Mouse (Mus musculus): ENCODE measurements around the gene March9. TPM values are rescaled to one million over a fixed set of nuclear protein-coding genes. Genes with fewer than 3 reads are reported as not detected.

March9 gene
- total and polyA plus RNA-seq, 2 experiments from 2014 or later: 0.14 to 0.65 TPM

GRCm38 (mm10) chr10:127091507-127092396, 31.8 kb upstream of the March9 start:
- no peak for DNase-seq (ENCODE audit: low spot score)
- H3K27me3 ChIP-seq (ENCODE audit: control insufficient read depth, insufficient read depth, low read length): peaks cover 56% of the 10 kb centered on the region
- 0 out of 2 replicates have a peak, but pooled peaks have one; percentile 24 for ATAC-seq (ENCODE audit: insufficient read depth, low read depth)

GRCm38 (mm10) chr10:127090560-127091411, 30.8 kb upstream of the March9 start:
- peak overlapping the region; percentile 43 for H3K4me2 ChIP-seq (ENCODE audit: low read depth, low read length)
- DNase-seq (ENCODE audit: low spot score): peak; percentile 32
- 12% methylated on average over 57 of the region's 57 CpGs for WGBS
- no peak overlapping the region for H3K27ac ChIP-seq (ENCODE audit: low read depth)
- TF ChIP-seq EP300 (IDR thresholded peaks at IDR 0.05; ENCODE audit: low read depth) (no peak), CTCF (IDR thresholded peaks at IDR 0.05; ENCODE audit: low read depth) (no peak)
- H3K4me3 ChIP-seq (ENCODE audit: low read depth, low read length): peak overlapping the region; percentile 28; the same call in 1 of the 2 replicates
- H3K36me3 ChIP-seq (replicated peaks; ENCODE audit: control insufficient read depth, insufficient read depth, low read length): peaks cover under 1% of the 10 kb centered on the region; the same call in 1 of the 2 replicates
- no peak overlapping the region for H3K9ac ChIP-seq (replicated peaks; ENCODE audit: low read depth, low read length)
- H3K27me3 ChIP-seq (ENCODE audit: control insufficient read depth, insufficient read depth, low read length): peaks cover 56% of the 10 kb centered on the region
- ATAC-seq (ENCODE audit: insufficient read depth, low read depth): peak; percentile 54
- no peaks in the 10 kb centered on the region for H3K9me3 ChIP-seq (replicated peaks; ENCODE audit: control insufficient read depth, low read length)
- peaks cover 8% of the 10 kb centered on the region for H3K4me1 ChIP-seq (ENCODE audit: control insufficient read depth, insufficient read depth)

More at GRCm38 (mm10) chr10:127091507-127092396, 31.8 kb upstream of the March9 start:
- peaks cover 8% of the 10 kb centered on the region for H3K4me1 ChIP-seq (ENCODE audit: control insufficient read depth, insufficient read depth)
- H3K9ac ChIP-seq (replicated peaks; ENCODE audit: low read depth, low read length): no peak overlapping the region
- no peaks in the 10 kb centered on the region for H3K9me3 ChIP-seq (replicated peaks; ENCODE audit: control insufficient read depth, low read length)
- WGBS: 13% methylated on average over 49 of the region's 51 CpGs
- TF ChIP-seq CTCF (IDR thresholded peaks at IDR 0.05; ENCODE audit: low read depth): no peak
- no peak overlapping the region for H3K27ac ChIP-seq (ENCODE audit: low read depth)
- H3K4me2 ChIP-seq (ENCODE audit: low read depth, low read length): peak overlapping the region; percentile 43
- H3K36me3 ChIP-seq (replicated peaks; ENCODE audit: control insufficient read depth, insufficient read depth, low read length): peaks cover 9% of the 10 kb centered on the region; the same call in 1 of the 2 replicates
- peak overlapping the region; percentile 28 for H3K4me3 ChIP-seq (ENCODE audit: low read depth, low read length)

- 68% methylated on average over 6 of the region's 6 CpGs for WGBS
- no peak overlapping the region for H3K4me3 ChIP-seq (ENCODE audit: low read depth, low read length)
- H3K9ac ChIP-seq (replicated peaks; ENCODE audit: low read depth, low read length): no peak overlapping the region
- H3K4me1 ChIP-seq (ENCODE audit: control insufficient read depth, insufficient read depth): no peaks in the 10 kb centered on the region
- DNase-seq (ENCODE audit: low spot score) (no peak), ATAC-seq (ENCODE audit: insufficient read depth, low read depth) (no peak)
- no peaks in the 10 kb centered on the region for H3K9me3 ChIP-seq (replicated peaks; ENCODE audit: control insufficient read depth, low read length)
- H3K27ac ChIP-seq (ENCODE audit: low read depth): no peak overlapping the region
- TF ChIP-seq CTCF (IDR thresholded peaks at IDR 0.05; ENCODE audit: low read depth) (no peak), EP300 (IDR thresholded peaks at IDR 0.05; ENCODE audit: low read depth) (no peak)
- H3K27me3 ChIP-seq (ENCODE audit: control insufficient read depth, insufficient read depth, low read length): peaks cover 70% of the 10 kb centered on the region
- H3K36me3 ChIP-seq (replicated peaks; ENCODE audit: control insufficient read depth, insufficient read depth, low read length): no peaks in the 10 kb centered on the region
- H3K4me2 ChIP-seq (ENCODE audit: low read depth, low read length): no peak overlapping the region
Observed at GRCm38 (mm10) chr10:127085633-127086032, 25.6 kb upstream of the March9 start.

- Histone ChIP-seq H3K4me1 (ENCODE audit: control insufficient read depth, insufficient read depth) (no peaks in the 10 kb centered on the region), H3K9me3 (replicated peaks; ENCODE audit: control insufficient read depth, low read length) (no peaks in the 10 kb centered on the region), H3K4me2 (ENCODE audit: low read depth, low read length) (no peak overlapping the region), H3K27ac (ENCODE audit: low read depth) (no peak overlapping the region), H3K9ac (replicated peaks; ENCODE audit: low read depth, low read length) (no peak overlapping the region), H3K36me3 (replicated peaks; ENCODE audit: control insufficient read depth, insufficient read depth, low read length) (no peaks in the 10 kb centered on the region), H3K27me3 (ENCODE audit: control insufficient read depth, insufficient read depth, low read length) (peaks cover 70% of the 10 kb centered on the region), H3K4me3 (ENCODE audit: low read depth, low read length) (no peak overlapping the region)
- no peak for DNase-seq (ENCODE audit: low spot score)
- TF ChIP-seq CTCF (IDR thresholded peaks at IDR 0.05; ENCODE audit: low read depth) (no peak), EP300 (IDR thresholded peaks at IDR 0.05; ENCODE audit: low read depth) (no peak)
- 70% methylated on average over 9 of the region's 9 CpGs for WGBS
- no peak for ATAC-seq (ENCODE audit: insufficient read depth, low read depth)
Observed at GRCm38 (mm10) chr10:127085052-127085451, 25.1 kb upstream of the March9 start.

- H3K36me3 ChIP-seq (replicated peaks; ENCODE audit: control insufficient read depth, insufficient read depth, low read length): no peaks in the 10 kb centered on the region
- DNase-seq (ENCODE audit: low spot score) (no peak), ATAC-seq (ENCODE audit: insufficient read depth, low read depth) (no peak)
- no peak overlapping the region for H3K4me2 ChIP-seq (ENCODE audit: low read depth, low read length)
- H3K9me3 ChIP-seq (replicated peaks; ENCODE audit: control insufficient read depth, low read length): no peaks in the 10 kb centered on the region
- no peaks in the 10 kb centered on the region for H3K4me1 ChIP-seq (ENCODE audit: control insufficient read depth, insufficient read depth)
- H3K4me3 ChIP-seq (ENCODE audit: low read depth, low read length): no peak overlapping the region
- 35% methylated on average over 5 of the region's 5 CpGs for WGBS
- H3K27me3 ChIP-seq (ENCODE audit: control insufficient read depth, insufficient read depth, low read length): peaks cover 70% of the 10 kb centered on the region
- H3K9ac ChIP-seq (replicated peaks; ENCODE audit: low read depth, low read length): no peak overlapping the region
- H3K27ac ChIP-seq (ENCODE audit: low read depth): no peak overlapping the region
- no peak for TF ChIP-seq EP300 (IDR thresholded peaks at IDR 0.05; ENCODE audit: low read depth)
- TF ChIP-seq CTCF (IDR thresholded peaks at IDR 0.05; ENCODE audit: low read depth): no peak
Observed at GRCm38 (mm10) chr10:127083915-127084306, 23.9 kb upstream of the March9 start.

Data from heart, postnatal 0 days (tissue).